ENCODE assay signal across 8 mouse cellular contexts in genomic region chr5:77275950-77276349, GRCm38 (mm10). TPM values are rescaled to one million over a fixed set of nuclear protein-coding genes. Genes with fewer than 3 reads are reported as not detected.
A peak's percentile ranks its signal among the peaks of the same experiment; 100 is the strongest.
DNase-seq lines count a peak whose midpoint lies in the region; ATAC-seq and TF ChIP-seq lines count a peak whose summit lies in the region.
"Had no signal": no experiment of that assay in that cellular context is flagged by ENCODE, and none has a peak within 500 bp of the region (broad histone marks: within the 10 kb centered on the region; RNA-seq: fewer than 3 reads in every experiment).

No protein-coding gene starts in this region.

- no peak overlapping the region for H3K4me3 ChIP-seq in hindbrain, postnatal 0 days (ENCODE audit: low read length)
- H3K4me3 ChIP-seq in hindbrain, embryonic 16.5 days (ENCODE audit: low read length): no peak overlapping the region
- 0 out of 2 replicates have a peak overlapping the region, but pooled peaks have one; percentile 3 for H3K4me3 ChIP-seq in E14TG2a.4 (replicated peaks; ENCODE audit: low read length)
- H3K4me3 ChIP-seq: limb, embryonic 15.5 days had no signal

- intact Hi-C loops in left cerebral cortex, postnatal 25 days (cut with DNase I): no loop called here

- H3K27me3 ChIP-seq in hindbrain, postnatal 0 days (ENCODE audit: insufficient read depth, low read length): no peaks in the 10 kb centered on the region
- no peaks in the 10 kb centered on the region for H3K27me3 ChIP-seq in hindbrain, embryonic 16.5 days (replicated peaks; ENCODE audit: control insufficient read depth, insufficient read depth, low read length)
- H3K27me3 ChIP-seq in E14TG2a.4 (ENCODE audit: insufficient read depth, low read length): peaks cover 4% of the 10 kb centered on the region; the same call in 1 of the 2 replicates
- H3K27me3 ChIP-seq: limb, embryonic 15.5 days had no signal

- no peaks in the 10 kb centered on the region for H3K4me1 ChIP-seq in hindbrain, postnatal 0 days (ENCODE audit: insufficient read depth, low read length)
- H3K4me1 ChIP-seq in hindbrain, embryonic 16.5 days (ENCODE audit: control insufficient read depth, insufficient read depth, low read depth, low read length): no peaks in the 10 kb centered on the region
- peaks cover 97% of the 10 kb centered on the region for H3K4me1 ChIP-seq in E14TG2a.4 (replicated peaks; ENCODE audit: low read depth, low read length)
- H3K4me1 ChIP-seq: limb, embryonic 15.5 days had no signal

- H3K4me2 ChIP-seq in hindbrain, postnatal 0 days (ENCODE audit: low read depth, low read length): no peak overlapping the region
- H3K4me2 ChIP-seq in hindbrain, embryonic 16.5 days (ENCODE audit: low read length): no peak overlapping the region
- H3K4me2 ChIP-seq: limb, embryonic 15.5 days had no signal

- H3K36me3 ChIP-seq in hindbrain, postnatal 0 days (ENCODE audit: insufficient read depth, low read length): peaks cover 5% of the 10 kb centered on the region; the same call in 1 of the 2 replicates
- peaks cover 3% of the 10 kb centered on the region; the same call in 1 of the 2 replicates for H3K36me3 ChIP-seq in hindbrain, embryonic 16.5 days (ENCODE audit: control insufficient read depth, insufficient read depth, low read length)
- peaks cover 98% of the 10 kb centered on the region for H3K36me3 ChIP-seq in E14TG2a.4 (ENCODE audit: insufficient read depth, low read length)

- 93% methylated on average over 5 of the region's 5 CpGs for WGBS in hindbrain, postnatal 0 days
- 88% methylated on average over 5 of the region's 5 CpGs for WGBS in hindbrain, embryonic 16.5 days

- ATAC-seq in hindbrain, postnatal 0 days: no peak
- no peak for ATAC-seq in hindbrain, embryonic 16.5 days
- ATAC-seq in monocyte, adult 5-6 weeks (replicated peaks; ENCODE audit: insufficient number of reproducible peaks, low FRiP score, low TSS enrichment, poor library complexity, severe bottlenecking): 0 out of 2 replicates have a peak, but pooled peaks have one; percentile 37

- peak; percentile 53 for DNase-seq in hindbrain, postnatal 0 days (ENCODE audit: low spot score)
- peak; percentile 79 to 80 for DNase-seq in B cell, adult 2 months
- DNase-seq in forelimb bud, embryonic 11.5 days (ENCODE audit: low read depth, low spot score): peak; percentile 40
- no peak for DNase-seq in left cerebral cortex, postnatal 25 days (ENCODE audit: low spot score in 2 of 2)

- TF ChIP-seq CTCF in hindbrain, postnatal 0 days (IDR thresholded peaks at IDR 0.05; ENCODE audit: low read depth): peak; percentile 68
- peak; percentile 97 for TF ChIP-seq CTCF in E14TG2a.4 (conservative IDR thresholded peaks at IDR 0.05; ENCODE audit: low read length)

- H3K27ac ChIP-seq in hindbrain, postnatal 0 days: no peak overlapping the region
- no peak overlapping the region for H3K27ac ChIP-seq in hindbrain, embryonic 16.5 days (ENCODE audit: low read depth, low read length)
- H3K27ac ChIP-seq: limb, embryonic 15.5 days had no signal

- H3K9me3 ChIP-seq in hindbrain, postnatal 0 days (ENCODE audit: low read length): no peaks in the 10 kb centered on the region
- H3K9me3 ChIP-seq in hindbrain, embryonic 16.5 days (ENCODE audit: control insufficient read depth, low read length): no peaks in the 10 kb centered on the region
- no peaks in the 10 kb centered on the region for H3K9me3 ChIP-seq in E14TG2a.4 (ENCODE audit: low read length)
- H3K9me3 ChIP-seq: limb, embryonic 15.5 days had no signal

- no peak overlapping the region for H3K9ac ChIP-seq in hindbrain, postnatal 0 days (replicated peaks; ENCODE audit: low read length)
- no peak overlapping the region for H3K9ac ChIP-seq in hindbrain, embryonic 16.5 days (ENCODE audit: low read depth, low read length)
- H3K9ac ChIP-seq: limb, embryonic 15.5 days had no signal

RNA-seq across cellular contexts. Expression of gene Rest, which starts 10.7 kb away (rescaled TPM):
- total RNA-seq in hindbrain, postnatal 0 days (2014; rRNA removed): 9.0 and 9.1 TPM in 2 replicates
- 4.1 and 4.4 TPM in 2 replicates for polyA plus RNA-seq in hindbrain, postnatal 0 days (2015; fragmentation: Nextera tagmentation; extraction: Ambion mirVana)
- polyA plus RNA-seq in hindbrain, embryonic 16.5 days (2015; fragmentation: Nextera tagmentation; extraction: Ambion mirVana): 5.9 and 6.9 TPM in 2 replicates
- total RNA-seq in monocyte, adult 5-6 weeks (2017): 39.7 to 45.8 TPM (median 40.3 TPM) in 3 replicates
- 1 to 10 TPM; 3.6 to 3.9 TPM for total RNA-seq in left cerebral cortex, postnatal 25 days (2021)

RNA-seq across cellular contexts. Expression of gene Noa1, which starts 33.9 kb away (rescaled TPM):
- 16.3 and 18.7 TPM in 2 replicates for total RNA-seq in hindbrain, postnatal 0 days (2014; rRNA removed)
- 33.3 and 34.7 TPM in 2 replicates for polyA plus RNA-seq in hindbrain, postnatal 0 days (2015; fragmentation: Nextera tagmentation; extraction: Ambion mirVana)
- polyA plus RNA-seq in hindbrain, embryonic 16.5 days (2015; fragmentation: Nextera tagmentation; extraction: Ambion mirVana): 33.2 and 34.7 TPM in 2 replicates
- total RNA-seq in monocyte, adult 5-6 weeks (2017): 4.2 to 7.1 TPM (median 4.9 TPM) in 3 replicates
- total RNA-seq in left cerebral cortex, postnatal 25 days (2021): 10 to 100 TPM; 25.7 to 27.7 TPM

RNA-seq across cellular contexts. Expression of gene Polr2b, which starts 34.0 kb away (rescaled TPM):
- 46.4 and 61.0 TPM in 2 replicates for total RNA-seq in hindbrain, postnatal 0 days (2014; rRNA removed)
- 48.8 and 50.9 TPM in 2 replicates for polyA plus RNA-seq in hindbrain, postnatal 0 days (2015; fragmentation: Nextera tagmentation; extraction: Ambion mirVana)
- 52.4 and 59.2 TPM in 2 replicates for polyA plus RNA-seq in hindbrain, embryonic 16.5 days (2015; fragmentation: Nextera tagmentation; extraction: Ambion mirVana)
- 105 to 132 TPM (median 106 TPM) in 3 replicates for total RNA-seq in monocyte, adult 5-6 weeks (2017)
- total RNA-seq in left cerebral cortex, postnatal 25 days (2021): 10 to 100 TPM; 43.3 to 44.9 TPM

Comparison
In these comparisons a context has a peak if more than half of its experiments do, and no peak if none do; other contexts are left out.
1. DNase-seq: peak in hindbrain, postnatal 0 days (single experiment), B cell, adult 2 months (2 of 2) and forelimb bud, embryonic 11.5 days (single experiment); none in left cerebral cortex, postnatal 25 days (0 of 2).